Mouse (Mus musculus): ENCODE measurements around the gene Slc27a1. TPM values are rescaled to one million over a fixed set of nuclear protein-coding genes. Genes with fewer than 3 reads are reported as not detected.
"Not testable (repeated sequence)": the region's sequence is repeated elsewhere in the genome, so short reads cannot be mapped to it uniquely, and the experiment has no call there.

Slc27a1 gene
- polyA plus RNA-seq, 1 experiment, result 146 TPM

GRCm38 (mm10) chr8:71528362-71529073 is 40.2 kb upstream of the Slc27a1 start:
- 65% methylated on average over 11 of the region's 11 CpGs for WGBS

DNA sequence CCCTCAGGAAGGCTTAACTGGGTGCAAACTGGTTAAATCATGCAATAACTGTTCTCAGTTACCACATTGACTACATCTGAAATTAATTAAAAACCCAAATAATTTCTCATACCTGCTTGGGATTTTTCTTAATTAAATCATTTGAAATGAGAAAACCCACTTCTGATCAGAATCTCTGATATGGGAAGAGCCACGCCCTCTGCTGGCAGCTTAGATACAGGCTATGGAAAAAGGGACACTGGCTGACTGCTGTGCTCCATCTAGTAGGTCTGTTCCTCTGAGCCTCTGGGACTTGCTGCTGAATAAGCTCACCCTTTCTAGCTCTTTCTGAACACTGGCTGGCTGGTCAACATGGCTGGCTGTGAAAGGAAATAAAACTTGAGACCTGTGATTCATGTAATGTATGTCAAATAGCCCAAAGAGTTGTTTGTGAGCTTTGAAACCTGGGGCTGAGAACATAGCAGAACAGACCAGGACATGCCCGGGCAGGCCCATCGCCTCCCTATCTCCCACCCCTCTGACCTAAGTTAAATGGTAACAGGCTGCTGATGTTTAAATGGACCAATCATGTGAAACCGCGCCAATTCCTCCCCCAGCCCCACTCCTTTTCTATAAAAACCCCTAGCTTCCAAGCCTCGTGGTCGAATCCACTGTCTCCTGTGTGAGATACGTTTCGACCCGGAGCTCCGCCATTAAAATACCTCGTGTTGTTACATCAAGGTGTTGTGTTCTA is 37.8 kb upstream of the Slc27a1 start:
- H3K4me1 ChIP-seq (ENCODE audit: control insufficient read depth, insufficient read depth, low read length); H3K27ac ChIP-seq (ENCODE audit: insufficient read depth, low read depth, low read length); H3K4me3 ChIP-seq (ENCODE audit: insufficient read depth, low read depth, low read length); H3K27me3 ChIP-seq (replicated peaks; ENCODE audit: control insufficient read depth, insufficient read depth, low read length); H3K36me3 ChIP-seq (ENCODE audit: control insufficient read depth, insufficient read depth, low read length): not testable (repeated sequence)
- peak; percentile 50 for DNase-seq
- 72% methylated on average over 7 of the region's 12 CpGs for WGBS
- peak; percentile 45 for TF ChIP-seq CTCF (conservative IDR thresholded peaks at IDR 0.05; ENCODE audit: insufficient read depth, insufficient read length, low read depth, low read length)

More at GRCm38 (mm10) chr8:71528362-71529073, 40.2 kb upstream of the Slc27a1 start:
- peaks cover 3% of the 10 kb centered on the region; the same call in 1 of the 2 replicates for H3K4me1 ChIP-seq (ENCODE audit: control insufficient read depth, insufficient read depth, low read length)
- TF ChIP-seq CTCF (conservative IDR thresholded peaks at IDR 0.05; ENCODE audit: insufficient read depth, insufficient read length, low read depth, low read length) (no peak), POLR2A (IDR thresholded peaks at IDR 0.05; ENCODE audit: low read depth, low read length) (no peak)
- peak overlapping the region; percentile 90 for H3K27ac ChIP-seq (ENCODE audit: insufficient read depth, low read depth, low read length)
- H3K4me3 ChIP-seq (ENCODE audit: insufficient read depth, low read depth, low read length), result no peak overlapping the region
- no peaks in the 10 kb centered on the region for H3K36me3 ChIP-seq (ENCODE audit: control insufficient read depth, insufficient read depth, low read length)
- no peaks in the 10 kb centered on the region for H3K27me3 ChIP-seq (replicated peaks; ENCODE audit: control insufficient read depth, insufficient read depth, low read length)
- peak; percentile 70 for DNase-seq

DNA sequence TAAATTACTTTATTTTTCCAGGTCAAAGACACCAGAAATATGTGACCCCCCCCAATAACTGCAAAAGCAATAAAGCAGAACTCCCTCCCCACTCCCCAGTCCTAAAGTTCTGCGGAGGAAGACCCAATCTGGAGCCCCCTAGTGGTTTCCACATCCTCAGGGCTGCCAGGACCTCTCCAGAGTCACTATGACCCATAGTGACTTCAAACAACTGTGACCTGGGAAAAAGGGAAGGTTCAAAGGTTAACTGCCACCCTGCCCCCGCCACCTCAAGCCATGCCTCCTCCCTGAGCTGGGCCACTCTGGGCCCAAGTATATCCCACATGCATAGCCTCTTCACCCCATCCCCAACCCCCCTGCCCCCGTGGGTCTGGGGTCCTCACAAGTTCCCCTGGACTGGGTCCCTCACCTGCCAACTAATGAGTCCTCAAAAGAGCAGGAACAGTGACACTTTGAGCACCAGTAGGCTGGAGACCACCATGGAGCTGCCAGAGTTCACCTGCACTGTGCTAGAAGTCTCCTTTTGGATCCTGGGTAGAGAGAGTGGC is 34.3 kb upstream of the Slc27a1 start:
- Histone ChIP-seq H3K27me3 (replicated peaks; ENCODE audit: control insufficient read depth, insufficient read depth, low read length) (no peaks in the 10 kb centered on the region), H3K36me3 (ENCODE audit: control insufficient read depth, insufficient read depth, low read length) (no peaks in the 10 kb centered on the region), H3K4me3 (ENCODE audit: insufficient read depth, low read depth, low read length) (no peak overlapping the region), H3K4me1 (ENCODE audit: control insufficient read depth, insufficient read depth, low read length) (0 out of 2 replicates have a peak, but pooled peaks cover 4% of the 10 kb centered on the region), H3K27ac (ENCODE audit: insufficient read depth, low read depth, low read length) (no peak overlapping the region)
- WGBS, result 51% methylated on average over 3 of the region's 3 CpGs
- DNase-seq, result no peak
- TF ChIP-seq POLR2A (IDR thresholded peaks at IDR 0.05; ENCODE audit: low read depth, low read length), result no peak
- peak; percentile 28; the same call in 1 of the 2 replicates for TF ChIP-seq CTCF (conservative IDR thresholded peaks at IDR 0.05; ENCODE audit: insufficient read depth, insufficient read length, low read depth, low read length)

DNA sequence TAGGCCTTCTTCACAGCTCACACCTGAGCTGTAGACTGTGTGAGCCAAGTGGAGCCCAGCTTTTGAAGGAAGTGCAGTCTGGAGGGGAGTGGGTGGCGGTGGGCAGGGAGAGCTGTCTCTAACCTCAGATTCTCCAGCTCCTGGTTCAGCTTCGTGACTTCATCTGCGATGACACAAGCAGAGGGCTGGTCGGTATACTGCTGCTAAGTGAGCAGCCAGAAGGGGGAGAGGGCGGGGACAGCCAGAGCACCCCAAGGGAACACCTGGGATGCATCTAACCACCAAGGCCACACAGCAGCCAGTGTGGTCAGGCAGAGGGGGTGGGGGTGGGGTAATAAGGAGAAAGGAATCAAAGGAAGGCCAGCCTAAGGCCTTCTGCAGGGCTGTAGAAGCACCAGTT is 33.0 kb upstream of the Slc27a1 start:
- Histone ChIP-seq H3K4me1 (ENCODE audit: control insufficient read depth, insufficient read depth, low read length) (0 out of 2 replicates have a peak, but pooled peaks cover 4% of the 10 kb centered on the region), H3K27me3 (replicated peaks; ENCODE audit: control insufficient read depth, insufficient read depth, low read length) (no peaks in the 10 kb centered on the region), H3K36me3 (ENCODE audit: control insufficient read depth, insufficient read depth, low read length) (no peaks in the 10 kb centered on the region), H3K4me3 (ENCODE audit: insufficient read depth, low read depth, low read length) (peak overlapping the region; percentile 40; the same call in 1 of the 2 replicates), H3K27ac (ENCODE audit: insufficient read depth, low read depth, low read length) (no peak overlapping the region)
- WGBS, result 87% methylated on average over 5 of the region's 5 CpGs
- no peak for DNase-seq
- TF ChIP-seq CTCF (conservative IDR thresholded peaks at IDR 0.05; ENCODE audit: insufficient read depth, insufficient read length, low read depth, low read length) (no peak), POLR2A (IDR thresholded peaks at IDR 0.05; ENCODE audit: low read depth, low read length) (no peak)

GRCm38 (mm10) chr8:71537028-71537867 is 31.4 kb upstream of the Slc27a1 start, which contains the start of gene Bst2:
TSS of gene Bst2 (minus strand) at chr8:71537456.
- H3K36me3 ChIP-seq (ENCODE audit: control insufficient read depth, insufficient read depth, low read length), result no peaks in the 10 kb centered on the region
- peak; percentile 96 for DNase-seq
- H3K4me1 ChIP-seq (ENCODE audit: control insufficient read depth, insufficient read depth, low read length), result 0 out of 2 replicates have a peak, but pooled peaks cover 4% of the 10 kb centered on the region
- 4% methylated on average over 37 of the region's 37 CpGs for WGBS
- peak within 1 kb of the TSS; percentile 74 for H3K27ac ChIP-seq (ENCODE audit: insufficient read depth, low read depth, low read length)
- no peaks in the 10 kb centered on the region for H3K27me3 ChIP-seq (replicated peaks; ENCODE audit: control insufficient read depth, insufficient read depth, low read length)
- TF ChIP-seq POLR2A (IDR thresholded peaks at IDR 0.05; ENCODE audit: low read depth, low read length) (no peak), CTCF (conservative IDR thresholded peaks at IDR 0.05; ENCODE audit: insufficient read depth, insufficient read length, low read depth, low read length) (no peak)
- peak within 1 kb of the TSS; percentile 65 for H3K4me3 ChIP-seq (ENCODE audit: insufficient read depth, low read depth, low read length)

- Histone ChIP-seq H3K4me3 (ENCODE audit: insufficient read depth, low read depth, low read length) (peak within 1 kb of the TSS; percentile 72), H3K4me1 (ENCODE audit: control insufficient read depth, insufficient read depth, low read length) (peaks cover 12% of the 10 kb centered on the region; the same call in 1 of the 2 replicates), H3K27me3 (replicated peaks; ENCODE audit: control insufficient read depth, insufficient read depth, low read length) (no peaks in the 10 kb centered on the region), H3K36me3 (ENCODE audit: control insufficient read depth, insufficient read depth, low read length) (peaks cover 1% of the 10 kb centered on the region; the same call in 1 of the 2 replicates), H3K27ac (ENCODE audit: insufficient read depth, low read depth, low read length) (peak within 1 kb of the TSS; percentile 85)
- WGBS, result 1% methylated on average over 54 of the region's 55 CpGs
- peak; percentile 100 for DNase-seq
- TF ChIP-seq CTCF (conservative IDR thresholded peaks at IDR 0.05; ENCODE audit: insufficient read depth, insufficient read length, low read depth, low read length), result no peak
- TF ChIP-seq POLR2A (IDR thresholded peaks at IDR 0.05; ENCODE audit: low read depth, low read length), result peak; percentile 28
Measured at GRCm38 (mm10) chr8:71542632-71543343, 25.9 kb upstream of the Slc27a1 start, which contains the start of gene Mvb12a. TSS of gene Mvb12a (plus strand) at chr8:71542922.
